Mouse (Mus musculus): ENCODE data around the gene Pard3b. TPM values are rescaled to one million over a fixed set of nuclear protein-coding genes. Genes with fewer than 3 reads are reported as not detected.

Pard3b gene
- total RNA-seq, 2 experiments from 2014 or later: 12.1 to 15.6 TPM

GRCm38 (mm10) chr1:62532426-62533126 lies 894.0 kb downstream of the Pard3b start:
- no peak for DNase-seq
- intact Hi-C loops (cut with DNase I): no loop called here

- intact Hi-C loops (cut with DNase I): no loop called here
Measured at GRCm38 (mm10) chr1:62548953-62549352, 910.3 kb downstream of the Pard3b start.

GRCm38 (mm10) chr1:62550546-62550945 lies 911.9 kb downstream of the Pard3b start:
- DNase-seq: no peak
- intact Hi-C loops (cut with DNase I): no loop called here

More at GRCm38 (mm10) chr1:62548953-62549352, 910.3 kb downstream of the Pard3b start:
- no peak for DNase-seq

- DNase-seq: no peak
- intact Hi-C loops (cut with DNase I): no loop called here
Measured at GRCm38 (mm10) chr1:62551516-62551915, 912.9 kb downstream of the Pard3b start.

- no peak for DNase-seq
- intact Hi-C loops (cut with DNase I): no loop called here
Measured at GRCm38 (mm10) chr1:62555838-62556237, 917.2 kb downstream of the Pard3b start.

- intact Hi-C loops (cut with DNase I): no loop called here
Measured at GRCm38 (mm10) chr1:62562987-62563386, 924.4 kb downstream of the Pard3b start.

GRCm38 (mm10) chr1:62564245-62565119 lies 925.9 kb downstream of the Pard3b start:
- intact Hi-C loops (cut with DNase I): no loop called here
- no peak for DNase-seq

More at GRCm38 (mm10) chr1:62562987-62563386, 924.4 kb downstream of the Pard3b start:
- no peak for DNase-seq

GRCm38 (mm10) chr1:62565120-62565809 lies 926.6 kb downstream of the Pard3b start:
- DNase-seq: no peak
- intact Hi-C loops (cut with DNase I): no loop called here

GRCm38 (mm10) chr1:62566596-62566995 lies 928.0 kb downstream of the Pard3b start:
- intact Hi-C loops (cut with DNase I): no loop called here
- DNase-seq: no peak

- intact Hi-C loops (cut with DNase I): no loop called here
- DNase-seq: no peak
Measured at GRCm38 (mm10) chr1:62576939-62577590, 938.4 kb downstream of the Pard3b start.

GRCm38 (mm10) chr1:62579024-62579765 lies 940.6 kb downstream of the Pard3b start:
- intact Hi-C loops (cut with DNase I): no loop called here
- peak in 1 of 2 experiments; percentile 8 for DNase-seq

GRCm38 (mm10) chr1:62580314-62580935 lies 941.8 kb downstream of the Pard3b start:
- DNase-seq: no peak
- intact Hi-C loops (cut with DNase I): no loop called here

GRCm38 (mm10) chr1:62582476-62582875 lies 943.9 kb downstream of the Pard3b start:
- DNase-seq: no peak
- intact Hi-C loops (cut with DNase I): no loop called here

- intact Hi-C loops (cut with DNase I): no loop called here
Measured at GRCm38 (mm10) chr1:62587536-62587935, 948.9 kb downstream of the Pard3b start.

GRCm38 (mm10) chr1:62591296-62592031 lies 952.8 kb downstream of the Pard3b start:
- intact Hi-C loops (cut with DNase I): no loop called here
- DNase-seq: peak; percentile 7 to 15

More at GRCm38 (mm10) chr1:62587536-62587935, 948.9 kb downstream of the Pard3b start:
- no peak for DNase-seq

GRCm38 (mm10) chr1:62595401-62595800 lies 956.8 kb downstream of the Pard3b start:
- intact Hi-C loops (cut with DNase I): no loop called here
- DNase-seq: no peak

- no peak for DNase-seq
- intact Hi-C loops (cut with DNase I): no loop called here
Measured at GRCm38 (mm10) chr1:62597751-62598400, 959.3 kb downstream of the Pard3b start.

- intact Hi-C loops (cut with DNase I): no loop called here
- DNase-seq: no peak
Measured at GRCm38 (mm10) chr1:62598551-62598950, 959.9 kb downstream of the Pard3b start.
